Mouse (Mus musculus) olfactory bulb, adult 2 months (tissue): ENCODE data around the gene Ahcyl1.

Source experiments
- CTCF ChIP-seq: fragments of 200-500 bp; IDR thresholded peaks from 2 replicates; pipeline ENCODE4 v1.5.1; 2012; ENCODE audit warnings: low read depth, mild to moderate bottlenecking, low read length, moderate library complexity; ENCODE audit not compliant: insufficient read depth
- POLR2A ChIP-seq: fragments of 200-500 bp; IDR thresholded peaks from 2 replicates; pipeline ENCODE4 v1.6.1; 2012; ENCODE audit warnings: mild to moderate bottlenecking, low read depth, low read length, moderate library complexity; ENCODE audit not compliant: insufficient read depth

- no peak for TF ChIP-seq CTCF
- TF ChIP-seq POLR2A: no peak
Observed at GRCm38 (mm10) chr3:107746026-107746425, 49.7 kb upstream of the Ahcyl1 start.
